Mouse (Mus musculus): ENCODE data around the gene Nrros.
"Not testable (repeated sequence)": the region's sequence is repeated elsewhere in the genome, so short reads cannot be mapped to it uniquely, and the experiment has no call there.

Gene Nrros

GRCm38 (mm10) chr16:32114406-32114805 lies 51.0 kb downstream of the Nrros start:
- DNase-seq = no peak

GRCm38 (mm10) chr16:32113541-32114218 lies 51.7 kb downstream of the Nrros start:
- peak; percentile 63 to 69 for DNase-seq

- DNase-seq = peak in 1 of 2 experiments; percentile 14
Observed at GRCm38 (mm10) chr16:32110951-32111699, 54.3 kb downstream of the Nrros start.

- no peak for DNase-seq
Observed at GRCm38 (mm10) chr16:32108578-32108977, 56.8 kb downstream of the Nrros start.

GRCm38 (mm10) chr16:32108170-32108569 lies 57.2 kb downstream of the Nrros start:
- DNase-seq = no peak

GRCm38 (mm10) chr16:32107342-32108045 lies 57.9 kb downstream of the Nrros start:
- DNase-seq = no peak

- no peak for DNase-seq
Observed at GRCm38 (mm10) chr16:32105698-32106097, 59.7 kb downstream of the Nrros start.

- no peak for DNase-seq
Observed at GRCm38 (mm10) chr16:32102295-32102694, 63.1 kb downstream of the Nrros start.

- peak; percentile 94 to 95 for DNase-seq
Observed at GRCm38 (mm10) chr16:32099638-32100150, 65.7 kb downstream of the Nrros start, which contains the start of the genes Pigx and Cep19. Gene Pigx (minus strand): TSS chr16:32099740. Gene Cep19 (plus strand): TSS chr16:32099800.

GRCm38 (mm10) chr16:32098897-32099637 lies 66.3 kb downstream of the Nrros start:
- DNase-seq = no peak

GRCm38 (mm10) chr16:32097757-32098156 lies 67.6 kb downstream of the Nrros start:
- not testable (repeated sequence) for DNase-seq

All from kidney, postnatal 36 days (tissue).